In the genomic region with DNA sequence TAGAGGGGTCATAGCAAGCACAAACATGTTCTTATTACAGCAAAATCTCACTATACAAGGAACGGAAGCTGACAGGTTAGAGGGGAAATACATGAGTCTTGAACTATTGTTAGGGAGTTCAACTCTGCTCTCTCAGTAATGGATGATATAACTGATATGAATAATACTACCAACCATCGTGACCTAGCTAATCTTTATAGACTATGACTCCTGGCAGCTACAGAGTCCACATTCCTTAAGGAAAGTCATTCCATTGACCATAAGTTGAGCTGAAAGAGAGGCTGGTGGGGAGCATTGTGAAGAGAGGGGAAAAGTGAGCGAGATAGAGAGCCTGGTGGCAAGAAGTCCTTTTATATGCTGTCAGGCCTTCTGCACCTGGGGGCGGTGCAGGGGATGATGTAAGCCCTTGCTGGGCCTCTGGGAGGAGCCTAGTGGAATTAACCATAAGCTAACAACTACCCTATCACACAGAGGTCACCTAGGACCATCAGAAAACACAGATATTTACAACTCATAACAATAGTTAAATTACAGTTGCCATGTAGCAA, we compare ENCODE assay signal across 25 mouse cellular contexts.
"Had no signal": no experiment of that assay in that cellular context is flagged by ENCODE, and none has a peak within 500 bp of the region (broad histone marks: within the 10 kb centered on the region; RNA-seq: fewer than 3 reads in every experiment).

No protein-coding gene starts in this region.

- H3K9me3 ChIP-seq: heart, embryonic 10.5 days; heart, embryonic 13.5 days; heart, embryonic 15.5 days; hindbrain, embryonic 13.5 days; hindbrain, embryonic 15.5 days; kidney, embryonic 15.5 days; limb, embryonic 13.5 days; limb, embryonic 15.5 days; liver, embryonic 12.5 days had no signal

- H3K27me3 ChIP-seq: heart, embryonic 13.5 days; heart, embryonic 15.5 days; hindbrain, embryonic 13.5 days; hindbrain, embryonic 15.5 days; kidney, embryonic 15.5 days; limb, embryonic 15.5 days; liver, embryonic 12.5 days had no signal

- H3K9ac ChIP-seq: heart, embryonic 13.5 days; heart, embryonic 15.5 days; hindbrain, embryonic 13.5 days; hindbrain, embryonic 15.5 days; kidney, embryonic 15.5 days; limb, embryonic 13.5 days; limb, embryonic 15.5 days; liver, embryonic 12.5 days; liver, embryonic 14.5 days had no signal

- DNase-seq: gastrocnemius, adult 2 months; gastrocnemius, postnatal 10 days; gastrocnemius, postnatal 25 days; heart, adult 18-20 months; heart, postnatal 14 days; heart, postnatal 36 days; kidney, adult 11 months; kidney, adult 2 months; kidney, adult 9 months; kidney, postnatal 10 days; kidney, postnatal 36 days; layer of hippocampus, adult 9-11 months had no signal

- H3K4me1 ChIP-seq: heart, embryonic 10.5 days; heart, embryonic 13.5 days; heart, embryonic 15.5 days; hindbrain, embryonic 13.5 days; hindbrain, embryonic 15.5 days; kidney, embryonic 15.5 days; limb, embryonic 13.5 days; limb, embryonic 15.5 days; liver, embryonic 12.5 days had no signal

- H3K27ac ChIP-seq: gastrocnemius, adult 2 months; heart, embryonic 10.5 days; heart, embryonic 13.5 days; heart, embryonic 15.5 days; hindbrain, embryonic 13.5 days; hindbrain, embryonic 15.5 days; hindbrain, postnatal 0 days; kidney, embryonic 15.5 days; left cerebral cortex, adult 2 months; limb, embryonic 13.5 days; limb, embryonic 15.5 days; liver, embryonic 12.5 days; liver, embryonic 14.5 days had no signal

- ATAC-seq: forebrain, embryonic 16.5 days; hindbrain, postnatal 0 days; liver, embryonic 12.5 days had no signal

- H3K4me3 ChIP-seq: gastrocnemius, adult 2 months; heart, embryonic 10.5 days; heart, embryonic 13.5 days; heart, embryonic 15.5 days; hindbrain, embryonic 13.5 days; hindbrain, embryonic 15.5 days; kidney, embryonic 15.5 days; left cerebral cortex, adult 2 months; limb, embryonic 13.5 days; limb, embryonic 15.5 days; liver, embryonic 12.5 days had no signal

- H3K4me2 ChIP-seq: heart, embryonic 13.5 days; heart, embryonic 15.5 days; hindbrain, embryonic 13.5 days; hindbrain, embryonic 15.5 days; kidney, embryonic 15.5 days; limb, embryonic 13.5 days; limb, embryonic 15.5 days; liver, embryonic 12.5 days had no signal

- H3K36me3 ChIP-seq: heart, embryonic 10.5 days; heart, embryonic 13.5 days; heart, embryonic 15.5 days; hindbrain, embryonic 13.5 days; hindbrain, embryonic 15.5 days; kidney, embryonic 15.5 days; limb, embryonic 13.5 days; limb, embryonic 15.5 days; liver, embryonic 12.5 days had no signal
